Mouse (Mus musculus): ENCODE measurements at regions not wholly inside any gene's neighbourhood (a gene's known extent, or its start where the extent isn't known, plus 50 kb on each side); places are given as distances from the start of the nearest gene placed in this dataset.

DNA sequence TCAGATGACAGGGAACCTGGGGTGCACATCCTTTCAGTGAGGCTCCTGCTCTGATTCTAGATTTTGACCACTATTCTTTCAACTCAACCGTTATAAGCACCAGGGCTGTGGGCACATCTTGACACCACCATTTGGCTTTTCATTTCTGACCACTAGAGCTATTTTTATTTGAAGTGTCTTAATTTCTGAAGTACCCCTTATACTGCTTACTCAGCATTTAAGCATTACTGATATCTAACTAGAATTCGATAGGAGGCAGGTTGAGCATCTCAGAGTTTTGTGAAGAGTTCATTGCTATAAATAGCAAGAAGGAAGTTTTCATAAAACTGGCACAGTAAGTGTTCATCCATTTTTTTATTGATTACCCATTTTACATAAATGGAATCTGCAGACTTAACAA lies 362.4 kb downstream of the Rnf144b start:
- WGBS = 81% methylated on average over 2 of the region's 2 CpGs
- Histone ChIP-seq H3K4me3 (ENCODE audit: low read depth, low read length) (no peak overlapping the region), H3K9me3 (replicated peaks; ENCODE audit: control insufficient read depth, low read length) (no peaks in the 10 kb centered on the region), H3K27ac (ENCODE audit: low read depth) (no peak overlapping the region), H3K4me2 (ENCODE audit: low read depth, low read length) (no peak overlapping the region), H3K36me3 (replicated peaks; ENCODE audit: control insufficient read depth, insufficient read depth, low read length) (no peaks in the 10 kb centered on the region), H3K9ac (replicated peaks; ENCODE audit: low read depth, low read length) (no peak overlapping the region), H3K4me1 (ENCODE audit: control insufficient read depth, insufficient read depth) (no peaks in the 10 kb centered on the region), H3K27me3 (ENCODE audit: control insufficient read depth, insufficient read depth, low read length) (no peaks in the 10 kb centered on the region)
- DNase-seq (ENCODE audit: low spot score) (no peak), ATAC-seq (ENCODE audit: insufficient read depth, low read depth) (no peak)
- TF ChIP-seq EP300 (IDR thresholded peaks at IDR 0.05; ENCODE audit: low read depth) (no peak), CTCF (IDR thresholded peaks at IDR 0.05; ENCODE audit: low read depth) (no peak)

DNA sequence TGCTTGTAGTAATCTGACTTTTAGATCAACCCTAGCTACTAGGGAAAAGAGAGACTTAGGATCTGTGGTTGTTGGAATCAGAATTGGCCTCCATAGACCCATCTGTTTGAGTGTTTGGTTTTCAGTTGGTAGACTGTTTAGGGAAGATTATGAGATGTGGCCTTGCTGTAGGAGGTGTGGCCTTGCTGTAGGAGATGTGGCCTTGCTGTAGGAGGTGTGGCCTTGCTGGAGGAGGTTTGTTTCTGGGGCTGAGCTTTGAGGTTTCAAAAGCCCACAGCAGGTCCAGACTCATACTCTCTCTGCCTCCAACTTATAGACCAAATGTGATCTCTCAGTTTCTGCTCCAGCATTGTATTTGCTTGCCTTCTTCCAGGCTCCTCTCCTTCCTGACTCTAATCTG lies 363.7 kb downstream of the Rnf144b start:
- H3K9ac ChIP-seq (replicated peaks; ENCODE audit: low read depth, low read length) = no peak overlapping the region
- ATAC-seq (ENCODE audit: insufficient read depth, low read depth) (no peak), DNase-seq (ENCODE audit: low spot score) (no peak)
- no peaks in the 10 kb centered on the region for H3K36me3 ChIP-seq (replicated peaks; ENCODE audit: control insufficient read depth, insufficient read depth, low read length)
- H3K9me3 ChIP-seq (replicated peaks; ENCODE audit: control insufficient read depth, low read length) = no peaks in the 10 kb centered on the region
- H3K27me3 ChIP-seq (ENCODE audit: control insufficient read depth, insufficient read depth, low read length) = no peaks in the 10 kb centered on the region
- no peak overlapping the region for H3K4me3 ChIP-seq (ENCODE audit: low read depth, low read length)
- no peak overlapping the region for H3K4me2 ChIP-seq (ENCODE audit: low read depth, low read length)
- H3K27ac ChIP-seq (ENCODE audit: low read depth) = no peak overlapping the region
- H3K4me1 ChIP-seq (ENCODE audit: control insufficient read depth, insufficient read depth) = no peaks in the 10 kb centered on the region
- TF ChIP-seq EP300 (IDR thresholded peaks at IDR 0.05; ENCODE audit: low read depth) (no peak), CTCF (IDR thresholded peaks at IDR 0.05; ENCODE audit: low read depth) (no peak)

DNA sequence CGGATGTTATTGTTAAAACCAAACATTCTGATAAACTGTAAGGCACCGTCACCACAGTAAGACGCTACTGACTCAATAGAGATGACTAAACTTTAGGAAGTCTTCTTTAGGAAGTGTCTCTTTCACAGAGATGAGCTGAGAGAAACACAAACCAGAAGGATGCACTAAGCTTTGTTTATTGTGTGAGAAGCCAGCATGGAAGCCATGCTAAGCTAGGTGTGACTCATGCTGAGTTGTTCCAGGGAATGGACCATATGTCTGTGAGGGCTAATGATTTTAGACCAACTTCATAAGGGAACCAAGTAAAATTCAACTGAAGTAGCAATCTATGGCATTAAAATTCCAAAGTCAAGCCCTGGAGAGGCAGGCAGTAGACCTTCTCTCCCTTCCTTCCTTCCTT lies 364.2 kb downstream of the Rnf144b start:
- H3K9me3 ChIP-seq (replicated peaks; ENCODE audit: control insufficient read depth, low read length) = no peaks in the 10 kb centered on the region
- no peak overlapping the region for H3K4me2 ChIP-seq (ENCODE audit: low read depth, low read length)
- no peak for TF ChIP-seq EP300 (IDR thresholded peaks at IDR 0.05; ENCODE audit: low read depth)
- no peak for TF ChIP-seq CTCF (IDR thresholded peaks at IDR 0.05; ENCODE audit: low read depth)
- H3K27ac ChIP-seq (ENCODE audit: low read depth) = no peak overlapping the region
- no peak overlapping the region for H3K9ac ChIP-seq (replicated peaks; ENCODE audit: low read depth, low read length)
- no peaks in the 10 kb centered on the region for H3K36me3 ChIP-seq (replicated peaks; ENCODE audit: control insufficient read depth, insufficient read depth, low read length)
- no peaks in the 10 kb centered on the region for H3K27me3 ChIP-seq (ENCODE audit: control insufficient read depth, insufficient read depth, low read length)
- ATAC-seq (ENCODE audit: insufficient read depth, low read depth) (no peak), DNase-seq (ENCODE audit: low spot score) (no peak)
- WGBS = 86% methylated on average over 3 of the region's 3 CpGs
- H3K4me1 ChIP-seq (ENCODE audit: control insufficient read depth, insufficient read depth) = no peaks in the 10 kb centered on the region
- H3K4me3 ChIP-seq (ENCODE audit: low read depth, low read length) = no peak overlapping the region

DNA sequence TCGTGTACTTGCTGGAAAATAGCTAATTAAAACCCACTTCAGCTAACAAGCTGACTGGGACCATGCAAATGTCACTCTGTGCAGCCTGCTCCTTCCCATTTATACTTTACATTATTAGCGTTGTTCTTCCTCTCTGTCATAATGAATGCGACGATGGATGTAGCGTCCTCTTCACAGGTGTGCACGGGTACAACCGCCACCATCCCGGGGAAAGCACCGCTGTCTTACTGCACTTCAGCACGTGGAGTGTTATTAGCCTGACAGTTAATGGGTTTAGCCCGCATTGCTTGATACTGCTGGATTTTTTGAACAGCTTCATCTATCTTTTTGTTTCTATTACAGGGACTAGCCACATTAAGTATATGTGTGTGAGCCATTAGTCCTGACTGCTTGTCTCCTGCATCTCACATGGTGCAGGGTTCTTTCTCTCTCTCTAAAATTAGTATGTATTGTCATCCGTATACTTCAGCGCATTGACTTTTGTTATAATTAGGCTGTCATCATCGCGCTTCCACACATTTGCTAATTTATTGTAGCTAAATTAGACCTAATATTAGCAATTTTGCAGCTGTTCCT lies 383.0 kb downstream of the Rnf144b start:
- DNase-seq (ENCODE audit: low spot score) = no peak
- Histone ChIP-seq H3K9me3 (replicated peaks; ENCODE audit: control insufficient read depth, low read length) (no peaks in the 10 kb centered on the region), H3K4me2 (ENCODE audit: low read depth, low read length) (no peak overlapping the region), H3K4me3 (ENCODE audit: low read depth, low read length) (no peak overlapping the region), H3K27ac (ENCODE audit: low read depth) (no peak overlapping the region), H3K27me3 (ENCODE audit: control insufficient read depth, insufficient read depth, low read length) (no peaks in the 10 kb centered on the region), H3K4me1 (ENCODE audit: control insufficient read depth, insufficient read depth) (no peaks in the 10 kb centered on the region), H3K36me3 (replicated peaks; ENCODE audit: control insufficient read depth, insufficient read depth, low read length) (no peaks in the 10 kb centered on the region), H3K9ac (replicated peaks; ENCODE audit: low read depth, low read length) (no peak overlapping the region)
- TF ChIP-seq CTCF (IDR thresholded peaks at IDR 0.05; ENCODE audit: low read depth) = no peak
- no peak for ATAC-seq (ENCODE audit: insufficient read depth, low read depth)
- WGBS = 91% methylated on average over 15 of the region's 15 CpGs

DNA sequence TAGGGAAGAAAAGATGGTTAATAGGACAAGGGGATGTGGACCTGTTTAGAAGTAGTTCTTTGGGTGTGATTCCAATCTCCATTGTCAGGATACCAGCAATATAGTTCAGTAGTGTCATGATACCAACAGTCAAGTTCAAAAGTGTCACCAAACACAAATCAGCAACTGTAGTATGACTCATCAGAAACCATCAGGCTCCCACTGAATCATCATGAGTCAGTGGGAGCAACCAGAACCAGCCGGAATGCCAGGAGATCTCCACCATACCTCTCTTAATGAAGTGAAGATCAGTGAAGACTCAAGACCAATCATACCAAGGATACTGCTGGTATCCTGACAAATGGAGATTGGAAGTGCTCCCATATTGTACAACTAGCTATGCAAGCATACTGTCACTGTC lies 410.5 kb downstream of the Rnf144b start:
- no peak for ATAC-seq (ENCODE audit: insufficient read depth, low read depth)
- Histone ChIP-seq H3K27ac (ENCODE audit: low read depth) (no peak overlapping the region), H3K4me1 (ENCODE audit: control insufficient read depth, insufficient read depth) (no peaks in the 10 kb centered on the region), H3K27me3 (ENCODE audit: control insufficient read depth, insufficient read depth, low read length) (no peaks in the 10 kb centered on the region), H3K4me3 (ENCODE audit: low read depth, low read length) (no peak overlapping the region), H3K9ac (replicated peaks; ENCODE audit: low read depth, low read length) (no peak overlapping the region), H3K9me3 (replicated peaks; ENCODE audit: control insufficient read depth, low read length) (no peaks in the 10 kb centered on the region), H3K4me2 (ENCODE audit: low read depth, low read length) (no peak overlapping the region), H3K36me3 (replicated peaks; ENCODE audit: control insufficient read depth, insufficient read depth, low read length) (no peaks in the 10 kb centered on the region)
- no peak for TF ChIP-seq CTCF (IDR thresholded peaks at IDR 0.05; ENCODE audit: low read depth)
- no peak for TF ChIP-seq EP300 (IDR thresholded peaks at IDR 0.05; ENCODE audit: low read depth)
- DNase-seq (ENCODE audit: low spot score) = no peak
- 81% methylated on average over 1 of the region's 1 CpGs for WGBS

- Histone ChIP-seq H3K4me1 (ENCODE audit: control insufficient read depth, insufficient read depth) (no peaks in the 10 kb centered on the region), H3K9ac (replicated peaks; ENCODE audit: low read depth, low read length) (no peak overlapping the region), H3K36me3 (replicated peaks; ENCODE audit: control insufficient read depth, insufficient read depth, low read length) (no peaks in the 10 kb centered on the region), H3K27ac (ENCODE audit: low read depth) (no peak overlapping the region), H3K27me3 (ENCODE audit: control insufficient read depth, insufficient read depth, low read length) (no peaks in the 10 kb centered on the region), H3K4me2 (ENCODE audit: low read depth, low read length) (no peak overlapping the region), H3K4me3 (ENCODE audit: low read depth, low read length) (no peak overlapping the region), H3K9me3 (replicated peaks; ENCODE audit: control insufficient read depth, low read length) (no peaks in the 10 kb centered on the region)
- WGBS = 91% methylated on average over 2 of the region's 2 CpGs
- TF ChIP-seq EP300 (IDR thresholded peaks at IDR 0.05; ENCODE audit: low read depth) (no peak), CTCF (IDR thresholded peaks at IDR 0.05; ENCODE audit: low read depth) (no peak)
- DNase-seq (ENCODE audit: low spot score) (no peak), ATAC-seq (ENCODE audit: insufficient read depth, low read depth) (no peak)
Observed at GRCm38 (mm10) chr13:47537156-47537555, 414.7 kb downstream of the Rnf144b start.

Measured in heart, postnatal 0 days (tissue).